Mouse (Mus musculus) kidney, postnatal 0 days (tissue): ENCODE measurements at regions not wholly inside any gene's neighbourhood (a gene's known extent, or its start where the extent isn't known, plus 50 kb on each side); places are given as distances from the start of the nearest gene placed in this dataset.
A peak's percentile ranks its signal among the peaks of the same experiment; 100 is the strongest.

ENCODE experiments used
- ATAC-seq: fragments of 200-750 bp; cut with Nextera tagmentation; replicated peaks from 2 replicates; pipeline ENCODE4 v1.8.0; 2017; ENCODE audit warnings: low read depth, moderate number of reproducible peaks, moderate TSS enrichment, moderate library complexity; ENCODE audit not compliant: low FRiP score
- DNase-seq: peaks from one replicate; pipeline ENCODE4 v3.0.0-alpha.2; 2016; ENCODE audit warnings: low spot score
- H3K27ac ChIP-seq: fragments of 300-500 bp; sonication (generic); 2 replicates; pipeline ENCODE4 v1.5.1; 2014; ENCODE audit warnings: mild to moderate bottlenecking
- H3K27me3 ChIP-seq: fragments of 300-500 bp; sonication (generic); 2 replicates; pipeline ENCODE4 v1.6.1; 2014; ENCODE audit warnings: low read length, mixed read lengths; ENCODE audit not compliant: insufficient read depth
- H3K36me3 ChIP-seq: fragments of 300-500 bp; sonication (generic); 2 replicates; pipeline ENCODE4 v1.6.1; 2014; ENCODE audit warnings: low read length, mixed read lengths; ENCODE audit not compliant: insufficient read depth
- H3K4me1 ChIP-seq: fragments of 300-500 bp; sonication (generic); replicated peaks from 2 replicates; pipeline ENCODE4 v1.6.1; 2014; ENCODE audit warnings: antibody characterized with exemption, low read length, mixed read lengths; ENCODE audit not compliant: insufficient read depth
- H3K4me2 ChIP-seq: fragments of 300-500 bp; sonication (generic); 2 replicates; pipeline ENCODE4 v1.6.1; 2014; ENCODE audit warnings: mild to moderate bottlenecking, low read length, moderate library complexity, mixed read lengths
- H3K4me3 ChIP-seq: fragments of 300-500 bp; sonication (generic); replicated peaks from 2 replicates; pipeline ENCODE4 v1.5.1; 2014; ENCODE audit warnings: low read depth, low read length
- H3K9ac ChIP-seq: fragments of 300-500 bp; sonication (generic); 2 replicates; pipeline ENCODE4 v1.6.1; 2014; ENCODE audit warnings: low read depth, low read length
- H3K9me3 ChIP-seq: fragments of 300-500 bp; sonication (generic); replicated peaks from 2 replicates; pipeline ENCODE4 v1.6.1; 2016; ENCODE audit warnings: low read length, inconsistent platforms, mixed read lengths
- CTCF ChIP-seq: IDR thresholded peaks from 2 replicates; pipeline ENCODE4 v1.5.1; 2016; ENCODE audit warnings: antibody characterized with exemption, low read depth, mild to moderate bottlenecking, moderate library complexity
- WGBS: fragments of 180-500 bp; shearing (Covaris S2); extraction: QIAGEN DNeasy Blood & Tissue Kit; methylation state at CpG from one replicate; pipeline ENCODE4 v1.1.7; 2014; 5-methylcytosine and 5-hydroxymethylcytosine counted together

GRCm38 (mm10) chr6:100145869-100146268, 141.4 kb downstream of the Rybp start:
- no peak overlapping the region for H3K27ac ChIP-seq
- no peak overlapping the region for H3K4me2 ChIP-seq
- H3K4me1 ChIP-seq, result peaks cover 14% of the 10 kb centered on the region
- H3K4me3 ChIP-seq, result no peak overlapping the region
- H3K9ac ChIP-seq, result no peak overlapping the region
- no peak for ATAC-seq
- WGBS, result 81% methylated on average over 2 of the region's 2 CpGs
- no peaks in the 10 kb centered on the region for H3K9me3 ChIP-seq
- no peak for DNase-seq
- H3K27me3 ChIP-seq, result no peaks in the 10 kb centered on the region; the same call in 1 of the 2 replicates
- H3K36me3 ChIP-seq, result no peaks in the 10 kb centered on the region
- TF ChIP-seq CTCF, result no peak

DNA sequence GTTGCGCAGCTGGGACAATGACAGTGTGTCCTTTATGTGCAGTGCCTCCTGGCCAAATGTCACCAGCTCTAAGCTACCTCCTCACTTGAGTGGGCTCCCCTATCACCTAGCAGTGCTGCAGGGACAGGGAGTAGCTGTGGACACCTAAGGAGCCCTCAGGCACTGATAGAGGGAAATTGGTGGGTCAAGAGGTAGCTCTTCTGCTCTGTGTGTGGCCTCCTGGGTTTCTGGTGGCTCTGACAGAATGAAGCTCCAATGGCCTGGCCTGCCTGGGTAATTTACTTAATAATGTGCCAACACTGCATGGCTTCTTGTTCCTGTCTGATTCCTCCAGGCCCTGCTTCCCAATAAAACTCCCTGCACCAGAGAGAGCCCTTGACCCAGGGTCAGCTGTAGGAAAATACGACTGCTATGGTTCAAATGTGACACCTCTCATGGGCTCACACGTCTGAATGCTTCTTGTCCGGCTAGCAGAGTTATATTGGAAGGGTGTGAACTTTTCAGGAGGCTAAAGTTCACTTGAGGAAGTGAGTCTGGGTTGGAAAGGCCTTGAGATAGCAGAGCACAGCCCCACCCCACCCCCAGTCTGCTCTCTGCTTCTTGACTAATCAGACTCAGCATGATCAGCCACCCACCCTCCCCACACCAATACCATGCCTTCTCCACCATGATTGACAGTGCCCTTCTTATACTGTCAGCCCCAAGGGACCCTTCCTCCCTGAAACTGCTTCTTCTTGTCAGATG, 142.6 kb downstream of the Rybp start:
- H3K4me3 ChIP-seq, result no peak overlapping the region
- H3K4me1 ChIP-seq, result peaks cover 14% of the 10 kb centered on the region
- H3K9me3 ChIP-seq, result no peaks in the 10 kb centered on the region
- H3K9ac ChIP-seq, result no peak overlapping the region
- H3K4me2 ChIP-seq, result no peak overlapping the region
- DNase-seq, result no peak
- no peaks in the 10 kb centered on the region for H3K36me3 ChIP-seq
- no peaks in the 10 kb centered on the region; the same call in 1 of the 2 replicates for H3K27me3 ChIP-seq
- no peak overlapping the region for H3K27ac ChIP-seq
- no peak for TF ChIP-seq CTCF
- ATAC-seq, result no peak
- WGBS, result 64% methylated on average over 4 of the region's 4 CpGs

DNA sequence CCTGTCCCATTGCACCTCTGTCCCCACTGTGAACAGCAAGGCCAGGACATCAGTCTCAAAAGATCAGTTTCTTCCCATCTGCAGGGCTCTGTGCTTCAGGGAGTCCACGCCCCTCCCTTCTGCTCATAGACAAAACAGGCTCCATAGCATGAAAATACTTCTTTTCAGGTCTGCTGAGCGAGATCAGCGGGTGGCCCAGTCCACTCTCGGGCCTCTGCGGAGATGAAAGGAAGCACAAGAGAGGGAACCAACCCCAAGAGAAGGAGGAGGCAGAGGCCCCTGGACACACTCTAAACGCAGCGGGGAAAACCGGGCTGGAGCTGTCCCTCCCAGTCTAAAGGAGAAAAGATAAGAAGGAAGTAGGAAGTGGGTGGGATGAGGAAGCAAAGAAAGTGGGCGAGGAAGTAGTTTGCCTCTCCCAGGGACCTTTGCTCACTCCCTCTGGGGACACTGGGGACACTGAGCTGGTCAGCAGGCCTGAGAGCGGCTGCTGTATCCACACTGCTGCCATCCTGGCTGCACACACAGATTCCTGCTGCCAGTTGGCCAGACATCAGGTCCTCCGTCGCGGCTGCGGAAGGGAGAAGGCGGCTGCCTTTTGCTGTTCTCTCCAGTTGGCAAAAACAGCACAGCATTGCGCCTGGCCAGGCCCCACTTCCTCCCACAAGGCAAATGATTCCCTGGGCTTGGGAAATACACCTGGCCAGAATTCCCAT, 143.5 kb downstream of the Rybp start:
- 14% methylated on average over 16 of the region's 16 CpGs for WGBS
- no peak overlapping the region for H3K4me3 ChIP-seq
- 0 out of 2 replicates have a peak overlapping the region, but pooled peaks have one; percentile 21 for H3K27ac ChIP-seq
- ATAC-seq, result no peak
- peak; percentile 52 for DNase-seq
- H3K27me3 ChIP-seq, result no peaks in the 10 kb centered on the region; the same call in 1 of the 2 replicates
- H3K9ac ChIP-seq, result peak overlapping the region; percentile 31; the same call in 1 of the 2 replicates
- peaks cover 14% of the 10 kb centered on the region for H3K4me1 ChIP-seq
- H3K4me2 ChIP-seq, result peak overlapping the region; percentile 36
- TF ChIP-seq CTCF, result no peak
- H3K36me3 ChIP-seq, result no peaks in the 10 kb centered on the region
- H3K9me3 ChIP-seq, result no peaks in the 10 kb centered on the region

- ATAC-seq, result no peak
- 91% methylated on average over 5 of the region's 5 CpGs for WGBS
Measured at GRCm38 (mm10) chr6:100141225-100141624, 146.1 kb downstream of the Rybp start.

DNA sequence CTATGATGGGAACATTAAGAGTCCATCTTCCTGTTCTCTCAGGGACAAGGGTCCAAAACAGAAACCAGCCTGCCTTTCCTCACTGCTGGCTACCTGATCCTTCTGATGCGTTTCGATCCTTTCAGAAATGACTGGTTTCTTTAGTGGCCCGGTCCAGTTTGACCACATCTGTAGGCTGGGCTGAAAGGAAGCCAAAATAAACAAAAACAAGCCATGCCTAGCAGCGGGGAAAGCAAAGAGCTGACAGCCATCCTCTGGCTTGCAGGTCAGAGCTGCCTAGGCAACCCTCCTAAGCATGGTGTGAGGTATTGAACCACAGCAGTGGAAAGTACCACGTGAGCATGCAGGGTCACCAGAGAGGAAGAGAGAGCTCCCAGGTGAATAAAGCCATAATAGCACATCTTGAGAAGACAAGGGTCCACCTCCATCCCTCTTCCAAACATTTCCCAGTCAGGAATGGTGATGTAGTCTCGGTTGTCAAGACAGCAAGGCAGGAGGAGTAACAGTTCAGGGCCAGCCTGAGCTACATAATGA, 146.6 kb downstream of the Rybp start:
- H3K9me3 ChIP-seq, result no peaks in the 10 kb centered on the region
- WGBS, result 21% methylated on average over 6 of the region's 6 CpGs
- H3K27me3 ChIP-seq, result no peaks in the 10 kb centered on the region
- ATAC-seq, result no peak
- DNase-seq, result no peak
- H3K36me3 ChIP-seq, result no peaks in the 10 kb centered on the region
- H3K9ac ChIP-seq, result no peak overlapping the region
- no peak overlapping the region for H3K27ac ChIP-seq
- no peak overlapping the region for H3K4me3 ChIP-seq
- peaks cover 14% of the 10 kb centered on the region for H3K4me1 ChIP-seq
- TF ChIP-seq CTCF, result no peak
- no peak overlapping the region for H3K4me2 ChIP-seq

More at GRCm38 (mm10) chr6:100141225-100141624, 146.1 kb downstream of the Rybp start:
- Histone ChIP-seq H3K36me3 (no peaks in the 10 kb centered on the region), H3K4me1 (peaks cover 14% of the 10 kb centered on the region), H3K27me3 (no peaks in the 10 kb centered on the region), H3K4me2 (no peak overlapping the region), H3K4me3 (no peak overlapping the region), H3K9ac (no peak overlapping the region), H3K9me3 (no peaks in the 10 kb centered on the region), H3K27ac (no peak overlapping the region)
- TF ChIP-seq CTCF, result no peak
- DNase-seq, result no peak

DNA sequence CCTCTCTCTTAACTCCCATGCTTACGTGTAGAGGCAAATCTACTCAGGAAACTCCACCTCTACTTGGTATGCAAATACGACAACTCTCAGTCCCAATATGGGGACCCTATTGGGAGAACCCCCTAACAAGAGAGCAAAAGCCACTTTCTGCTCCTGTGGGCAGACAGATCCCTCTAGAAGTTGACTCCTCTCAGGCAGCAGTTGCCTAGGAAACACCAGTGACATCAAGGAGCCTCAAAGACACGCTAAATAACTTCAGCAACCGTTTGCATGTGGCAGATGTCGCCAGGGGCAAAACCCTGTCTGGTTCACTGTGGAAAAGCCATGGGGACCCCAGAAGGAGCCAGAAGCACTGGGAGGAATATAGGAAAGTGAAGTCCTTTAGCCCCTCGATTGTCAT, 147.5 kb downstream of the Rybp start:
- H3K36me3 ChIP-seq, result no peaks in the 10 kb centered on the region
- no peak overlapping the region for H3K4me2 ChIP-seq
- no peak overlapping the region for H3K9ac ChIP-seq
- H3K9me3 ChIP-seq, result no peaks in the 10 kb centered on the region
- TF ChIP-seq CTCF, result no peak
- H3K27me3 ChIP-seq, result no peaks in the 10 kb centered on the region
- no peak overlapping the region for H3K27ac ChIP-seq
- ATAC-seq (no peak), DNase-seq (no peak)
- H3K4me3 ChIP-seq, result no peak overlapping the region
- WGBS, result 52% methylated on average over 6 of the region's 6 CpGs
- H3K4me1 ChIP-seq, result peaks cover 14% of the 10 kb centered on the region
